Mouse (Mus musculus) 3T3-L1 (cell line): ENCODE data around the gene Fosl1.

Experiments
- DNase-seq: peaks from one replicate; pipeline ENCODE4 v3.0.0-alpha.2; 2015; ENCODE audit warnings: low read depth, low spot score

The Fosl1 gene

GRCm38 (mm10) chr19:5456922-5457745 lies 9.8 kb downstream of the Fosl1 start:
- DNase-seq: peak; percentile 97

GRCm38 (mm10) chr19:5457746-5458442 lies 10.5 kb downstream of the Fosl1 start, which contains the start of gene Ccdc85b:
Gene Ccdc85b (minus strand): TSS chr19:5457894.
- DNase-seq: no peak

GRCm38 (mm10) chr19:5459019-5459418 lies 11.7 kb downstream of the Fosl1 start:
- peak; percentile 80 for DNase-seq

- peak; percentile 43 for DNase-seq
Measured at GRCm38 (mm10) chr19:5459896-5460295, 12.5 kb downstream of the Fosl1 start.

GRCm38 (mm10) chr19:5460465-5460911 lies 13.1 kb downstream of the Fosl1 start, which contains the start of gene Fibp:
Gene Fibp (plus strand): TSS chr19:5460615.
- peak; percentile 94 for DNase-seq

GRCm38 (mm10) chr19:5461411-5461810 lies 14.1 kb downstream of the Fosl1 start:
- DNase-seq: no peak

- DNase-seq: no peak
Measured at GRCm38 (mm10) chr19:5463212-5463611, 15.9 kb downstream of the Fosl1 start.

GRCm38 (mm10) chr19:5463791-5464562 lies 16.6 kb downstream of the Fosl1 start:
- peak; percentile 59 for DNase-seq

- DNase-seq: no peak
Measured at GRCm38 (mm10) chr19:5465037-5465436, 17.7 kb downstream of the Fosl1 start.

GRCm38 (mm10) chr19:5466916-5467500 lies 19.7 kb downstream of the Fosl1 start:
- peak; percentile 84 for DNase-seq

GRCm38 (mm10) chr19:5468374-5468773 lies 21.0 kb downstream of the Fosl1 start, which contains the start of gene Ctsw:
Gene Ctsw (minus strand): TSS chr19:5468507.
- DNase-seq: no peak

GRCm38 (mm10) chr19:5471846-5472245 lies 24.5 kb downstream of the Fosl1 start:
- peak; percentile 77 for DNase-seq

- DNase-seq: peak; percentile 71
Measured at GRCm38 (mm10) chr19:5472857-5473256, 25.5 kb downstream of the Fosl1 start.

GRCm38 (mm10) chr19:5473720-5474119 lies 26.4 kb downstream of the Fosl1 start, which contains the start of gene Efemp2:
Gene Efemp2 (plus strand): TSS chr19:5473954.
- peak; percentile 95 for DNase-seq

- DNase-seq: peak; percentile 65
Measured at GRCm38 (mm10) chr19:5474281-5475068, 27.1 kb downstream of the Fosl1 start.

- DNase-seq: peak; percentile 58
Measured at GRCm38 (mm10) chr19:5475069-5475714, 27.8 kb downstream of the Fosl1 start.

GRCm38 (mm10) chr19:5477004-5477667 lies 29.8 kb downstream of the Fosl1 start:
- no peak for DNase-seq

GRCm38 (mm10) chr19:5477668-5478300 lies 30.4 kb downstream of the Fosl1 start:
- DNase-seq: no peak

GRCm38 (mm10) chr19:5480016-5480415 lies 32.7 kb downstream of the Fosl1 start:
- no peak for DNase-seq
